Mouse (Mus musculus) lung, embryonic 15.5 days (tissue): ENCODE results near the gene Nudt15. TPM values are rescaled to one million over a fixed set of nuclear protein-coding genes. Genes with fewer than 3 reads are reported as not detected.

ENCODE experiments used
- polyA plus RNA-seq: library from polyadenylated mRNA; unstranded; fragments of >200 nt; fragmentation: Nextera tagmentation; extraction: Ambion mirVana; gene quantifications from 2 replicates; pipeline ENCODE4 v1.2.1, GENCODE M21; 2015

Gene Nudt15
- polyA plus RNA-seq, 1 experiment from 2014 or later: 6.0 TPM

Other genes starting within 250 kb of the Nudt15 start
- 14.5 and 18.4 TPM in 2 replicates for gene Rb1, start 222.4 kb downstream of the Nudt15 start, polyA plus RNA-seq
- gene Itm2b, start 163.0 kb downstream of the Nudt15 start, polyA plus RNA-seq: 797 and 873 TPM in 2 replicates
- gene Med4, start 38.2 kb downstream of the Nudt15 start, polyA plus RNA-seq: 94.1 and 97.4 TPM in 2 replicates
- 109 and 116 TPM in 2 replicates for gene Sucla2, start 22.9 kb downstream of the Nudt15 start, polyA plus RNA-seq
- not detected in 2 replicates for gene Gm21750, start 113.0 kb upstream of the Nudt15 start, polyA plus RNA-seq